Mouse (Mus musculus) testis, adult 2 months (tissue): ENCODE measurements around the gene Lama2. TPM values are rescaled to one million over a fixed set of nuclear protein-coding genes. Genes with fewer than 3 reads are reported as not detected.

Experiments used
- H3K27ac ChIP-seq: fragments of 200-500 bp; 2 replicates; pipeline ENCODE4 v1.5.1; 2012; ENCODE audit warnings: low read depth, low read length; ENCODE audit not compliant: control insufficient read depth, insufficient read depth
- H3K27me3 ChIP-seq: fragments of 200-500 bp; 2 replicates; pipeline ENCODE4 v1.6.1; 2012; ENCODE audit warnings: mild to moderate bottlenecking, low read length, moderate library complexity; ENCODE audit not compliant: control insufficient read depth, insufficient read depth
- H3K36me3 ChIP-seq: fragments of 200-500 bp; 2 replicates; pipeline ENCODE4 v1.6.1; 2012; ENCODE audit warnings: mild to moderate bottlenecking, low read length; ENCODE audit not compliant: control insufficient read depth, insufficient read depth
- H3K4me1 ChIP-seq: fragments of 200-500 bp; 2 replicates; pipeline ENCODE4 v1.6.1; 2012; ENCODE audit warnings: low read length; ENCODE audit not compliant: control insufficient read depth, insufficient read depth
- H3K4me3 ChIP-seq: fragments of 200-500 bp; 2 replicates; pipeline ENCODE4 v1.5.1; 2012; ENCODE audit warnings: low read depth, mild to moderate bottlenecking, low read length, moderate library complexity, mixed read lengths; ENCODE audit not compliant: control insufficient read depth
- CTCF ChIP-seq: fragments of 200-500 bp; IDR thresholded peaks from 2 replicates; pipeline ENCODE4 v1.5.1; 2012; ENCODE audit warnings: low read depth, mild to moderate bottlenecking, inconsistent platforms, low read length, moderate library complexity; ENCODE audit not compliant: control insufficient read depth, insufficient read depth, insufficient replicate concordance
- POLR2A ChIP-seq: fragments of 200-500 bp; IDR thresholded peaks from 2 replicates; pipeline ENCODE4 v1.6.1; 2012; ENCODE audit warnings: low read depth, mild to moderate bottlenecking, inconsistent platforms, low read length, moderate library complexity; ENCODE audit not compliant: control insufficient read depth
- polyA plus RNA-seq: library from polyadenylated mRNA; depleted of rRNA; stranded (reverse); fragments of >200 nt; gene quantifications from 2 replicates; pipeline ENCODE4 v1.2.3, GENCODE M21; 2012

Lama2 gene
- polyA plus RNA-seq, 1 experiment: 6.8 TPM

GRCm38 (mm10) chr10:27117815-27118214 is 501.7 kb downstream of the Lama2 start:
- Histone ChIP-seq H3K4me3 (no peak overlapping the region), H3K4me1 (no peaks in the 10 kb centered on the region), H3K27me3 (no peaks in the 10 kb centered on the region), H3K27ac (no peak overlapping the region), H3K36me3 (no peaks in the 10 kb centered on the region)
- TF ChIP-seq POLR2A (no peak), CTCF (no peak)

GRCm38 (mm10) chr10:27116938-27117647 is 502.5 kb downstream of the Lama2 start:
- H3K27me3 ChIP-seq: no peaks in the 10 kb centered on the region
- H3K4me1 ChIP-seq: no peaks in the 10 kb centered on the region
- H3K36me3 ChIP-seq: no peaks in the 10 kb centered on the region
- no peak overlapping the region for H3K27ac ChIP-seq
- no peak for TF ChIP-seq POLR2A
- no peak for TF ChIP-seq CTCF
- no peak overlapping the region for H3K4me3 ChIP-seq

GRCm38 (mm10) chr10:27114131-27114530 is 505.4 kb downstream of the Lama2 start:
- no peak for TF ChIP-seq POLR2A
- no peak for TF ChIP-seq CTCF
- no peaks in the 10 kb centered on the region for H3K36me3 ChIP-seq
- H3K27me3 ChIP-seq: no peaks in the 10 kb centered on the region
- no peak overlapping the region for H3K27ac ChIP-seq
- no peak overlapping the region for H3K4me3 ChIP-seq
- no peaks in the 10 kb centered on the region for H3K4me1 ChIP-seq

- Histone ChIP-seq H3K27me3 (no peaks in the 10 kb centered on the region), H3K36me3 (no peaks in the 10 kb centered on the region), H3K27ac (no peak overlapping the region), H3K4me3 (no peak overlapping the region), H3K4me1 (no peaks in the 10 kb centered on the region)
- TF ChIP-seq CTCF: no peak
- TF ChIP-seq POLR2A: no peak
Measured at GRCm38 (mm10) chr10:27103811-27104210, 515.7 kb downstream of the Lama2 start.

- no peak for TF ChIP-seq CTCF
- no peak for TF ChIP-seq POLR2A
- H3K4me1 ChIP-seq: no peaks in the 10 kb centered on the region
- H3K4me3 ChIP-seq: no peak overlapping the region
Measured at GRCm38 (mm10) chr10:27101800-27102353, 517.7 kb downstream of the Lama2 start.

GRCm38 (mm10) chr10:27077113-27077512 is 542.4 kb downstream of the Lama2 start:
- no peaks in the 10 kb centered on the region for H3K4me1 ChIP-seq
- H3K27me3 ChIP-seq: no peaks in the 10 kb centered on the region
- TF ChIP-seq POLR2A: no peak
- TF ChIP-seq CTCF: no peak
- H3K36me3 ChIP-seq: no peaks in the 10 kb centered on the region
- H3K4me3 ChIP-seq: no peak overlapping the region
- H3K27ac ChIP-seq: no peak overlapping the region

More at GRCm38 (mm10) chr10:27101800-27102353, 517.7 kb downstream of the Lama2 start:
- no peak overlapping the region for H3K27ac ChIP-seq
- H3K27me3 ChIP-seq: no peaks in the 10 kb centered on the region
- H3K36me3 ChIP-seq: no peaks in the 10 kb centered on the region

GRCm38 (mm10) chr10:27068794-27069435 is 550.6 kb downstream of the Lama2 start:
- Histone ChIP-seq H3K4me3 (no peak overlapping the region), H3K4me1 (no peaks in the 10 kb centered on the region), H3K27me3 (no peaks in the 10 kb centered on the region), H3K27ac (no peak overlapping the region), H3K36me3 (no peaks in the 10 kb centered on the region)
- TF ChIP-seq POLR2A: no peak
- TF ChIP-seq CTCF: no peak
